Mouse (Mus musculus) layer of hippocampus, adult 8-10 months (tissue): ENCODE measurements around the gene Hic1. TPM values are rescaled to one million over a fixed set of nuclear protein-coding genes. Genes with fewer than 3 reads are reported as not detected.

Source experiments
- DNase-seq, 2 experiments: peaks; one replicate each; pipeline ENCODE4 v3.0.0; 2022; ENCODE audit warnings: low spot score in 2 of 2
- total RNA-seq, 4 experiments: library from RNA; stranded (reverse); gene quantifications; 2 replicates each; pipeline ENCODE4 v1.2.4; 2022

Hic1 gene
- total RNA-seq, 4 experiments from 2014 or later: 2.9 to 4.9 (median 3.9) TPM

DNA sequence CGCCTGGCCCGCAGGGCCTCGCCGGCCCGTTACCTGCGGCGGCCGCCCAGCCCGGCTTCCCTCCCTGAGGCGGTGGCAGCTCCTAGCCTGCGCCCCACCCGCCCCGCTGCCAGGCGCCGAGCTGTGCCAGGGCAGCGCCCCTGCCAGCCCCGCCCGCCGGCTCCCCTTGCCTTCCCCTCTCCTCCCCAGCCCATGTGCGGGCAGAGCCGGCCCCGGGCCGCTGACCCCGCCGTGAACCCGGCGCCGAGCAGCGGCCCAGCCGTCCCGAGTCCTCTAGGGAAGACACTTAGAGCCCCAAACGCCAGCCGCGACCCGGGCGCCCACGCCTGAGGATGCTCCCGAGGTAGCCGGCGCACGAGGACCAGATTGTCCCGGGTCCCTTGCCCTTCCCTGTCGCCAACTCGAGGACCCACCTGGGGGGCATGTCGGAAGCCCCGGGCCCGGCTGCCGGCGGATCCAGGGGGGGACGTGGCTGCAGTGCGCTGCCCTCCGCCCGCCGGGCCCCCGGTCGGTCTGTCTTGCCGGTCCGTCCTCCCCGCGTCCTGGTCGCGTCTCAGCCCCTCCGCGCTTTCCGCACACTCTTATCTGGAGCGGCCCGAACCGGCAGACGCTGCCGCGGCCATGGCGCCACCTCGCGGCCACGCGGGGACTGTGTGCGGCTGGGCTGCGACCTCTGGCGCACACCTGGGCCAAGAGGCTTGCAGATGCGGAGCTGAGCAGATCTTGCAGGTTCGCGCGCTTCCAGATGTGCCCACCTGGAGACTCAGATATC lies 543 bp downstream of the Hic1 start:
- peak in 1 of 2 experiments; percentile 69 for DNase-seq

GRCm38 (mm10) chr11:75167643-75168589 lies 1.4 kb downstream of the Hic1 start:
- no peak for DNase-seq

DNA sequence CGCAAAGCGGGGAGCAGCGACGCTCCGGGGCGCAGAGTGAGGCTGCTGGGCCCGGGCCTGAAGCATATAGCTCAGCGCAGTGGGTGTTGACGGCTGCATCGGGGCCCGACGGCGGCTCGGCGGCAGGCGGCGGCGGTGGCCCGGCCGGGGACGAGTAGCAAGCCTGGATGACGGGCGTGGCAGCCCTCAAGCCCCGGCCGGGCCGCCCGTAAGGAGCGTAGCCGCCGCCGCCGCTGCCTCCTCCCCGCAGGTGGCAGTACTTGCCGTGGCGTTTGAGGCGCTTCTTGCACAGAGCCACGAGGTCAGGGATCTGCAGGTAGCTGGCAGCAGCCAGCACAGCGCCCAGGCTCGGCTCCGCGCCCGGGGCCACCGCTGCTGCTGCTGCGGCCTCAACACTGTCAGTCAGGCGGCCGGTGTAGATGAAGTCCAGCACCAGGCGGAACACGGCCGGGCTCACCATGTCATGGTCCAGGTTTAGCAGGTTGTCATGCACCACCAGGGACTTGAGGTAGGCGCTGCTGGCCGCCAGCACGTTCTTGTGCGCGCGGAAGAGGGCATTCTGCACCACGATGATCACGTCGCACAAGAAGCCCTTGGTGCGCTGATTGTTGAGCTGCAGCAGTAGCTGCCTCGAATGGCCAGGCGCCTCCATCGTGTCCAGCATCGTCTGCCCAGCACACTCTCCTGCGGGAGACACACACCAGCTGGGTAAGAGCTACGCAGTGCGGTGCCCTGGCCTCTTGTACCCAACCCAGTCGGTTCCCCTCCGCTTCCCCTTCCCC lies 2.3 kb downstream of the Hic1 start:
- DNase-seq: no peak

DNA sequence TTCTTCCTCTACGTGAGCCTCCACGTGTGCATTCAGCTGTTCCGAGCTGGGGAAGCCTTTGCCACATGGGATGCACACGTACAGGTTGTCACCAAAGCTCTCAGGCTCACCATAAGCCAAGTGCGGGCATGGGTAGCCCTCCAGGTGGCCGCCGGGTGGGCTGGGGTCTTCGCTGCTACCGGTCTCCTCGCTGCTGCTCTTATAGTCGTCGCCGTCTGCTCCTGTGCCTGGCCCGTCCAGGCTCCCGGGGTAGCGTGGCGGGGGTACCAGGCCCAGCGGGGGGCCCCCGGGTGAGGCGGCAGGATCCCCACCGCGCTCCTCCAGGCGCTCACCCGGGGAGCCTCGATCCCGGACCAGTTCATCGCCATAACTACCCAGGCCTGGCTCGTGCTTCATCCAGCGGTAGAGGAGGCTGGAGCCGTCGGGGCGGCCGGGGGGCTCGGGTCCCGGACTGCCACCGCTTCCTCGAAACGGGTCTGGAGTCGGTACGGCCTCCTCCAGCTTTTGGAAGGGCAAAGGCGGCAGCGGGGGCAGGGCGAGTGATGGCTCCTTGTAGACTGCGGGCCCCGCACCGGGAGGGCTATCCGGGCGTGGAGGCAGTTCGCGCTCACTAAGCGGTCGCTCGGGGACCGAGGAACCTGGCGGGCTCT lies 3.0 kb downstream of the Hic1 start:
- no peak for DNase-seq

DNA sequence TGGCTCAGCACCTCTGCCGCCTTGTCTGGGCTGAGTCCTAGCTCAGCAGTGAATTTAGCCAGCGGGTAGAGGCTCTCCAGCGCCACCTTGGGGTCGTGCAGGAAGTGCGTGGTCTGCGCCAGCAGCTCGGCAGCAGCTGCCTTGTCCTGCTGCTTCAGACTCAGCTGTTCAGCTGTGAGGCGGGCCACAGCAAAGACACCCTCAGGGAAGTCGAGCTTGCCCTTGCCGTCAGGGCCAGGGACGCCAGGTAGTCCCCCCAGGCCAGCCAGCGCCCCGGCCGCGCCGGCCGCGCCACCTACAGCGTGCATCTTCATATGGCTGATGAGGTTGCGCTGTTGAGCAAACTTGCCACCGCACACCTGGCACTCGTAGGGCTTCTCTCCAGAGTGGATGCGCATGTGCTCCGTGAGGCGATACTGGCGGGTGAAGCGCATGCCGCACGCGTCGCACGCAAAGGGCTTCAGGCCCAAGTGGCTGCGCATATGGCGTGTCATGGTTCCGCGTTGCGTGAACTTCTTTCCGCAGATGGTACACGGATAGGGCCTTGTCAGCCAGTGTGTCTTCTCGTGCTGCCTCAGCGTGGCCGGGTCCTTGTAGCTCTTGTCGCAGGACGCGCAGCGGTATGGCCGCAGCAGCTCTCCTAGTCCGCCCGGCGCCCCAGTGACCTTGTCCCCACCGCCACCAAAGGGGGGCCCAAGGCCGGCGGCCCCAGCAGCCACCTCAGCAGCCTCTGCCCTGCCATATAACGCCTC lies 3.7 kb downstream of the Hic1 start:
- peak in 1 of 2 experiments; percentile 83 for DNase-seq

GRCm38 (mm10) chr11:75164750-75165149 lies 4.6 kb downstream of the Hic1 start:
- DNase-seq: no peak

DNA sequence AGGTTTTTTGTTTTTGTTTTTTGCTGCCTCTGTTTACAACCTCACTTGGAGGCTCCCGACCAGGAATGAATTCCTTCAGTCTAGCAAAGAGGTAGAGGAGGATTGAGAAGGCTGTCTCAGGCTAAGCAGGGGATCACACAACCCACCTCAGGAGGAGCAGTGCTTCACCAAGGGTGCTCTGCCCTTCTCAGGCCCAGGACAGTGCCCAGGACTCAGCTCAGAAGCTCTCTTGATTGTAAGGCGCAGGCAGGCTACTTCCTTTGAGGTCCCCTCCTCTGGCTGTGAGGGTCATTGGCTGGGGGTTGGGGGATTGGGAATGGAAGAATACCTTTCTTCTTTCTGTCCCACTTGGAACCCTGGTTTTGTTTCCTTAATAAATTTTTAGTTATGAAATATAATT lies 5.3 kb downstream of the Hic1 start:
- no peak for DNase-seq

GRCm38 (mm10) chr11:75163379-75163778 lies 5.9 kb downstream of the Hic1 start:
- no peak for DNase-seq

GRCm38 (mm10) chr11:75162591-75163080 lies 6.7 kb downstream of the Hic1 start:
- no peak for DNase-seq

GRCm38 (mm10) chr11:75161417-75162008 lies 7.8 kb downstream of the Hic1 start:
- DNase-seq: no peak

DNA sequence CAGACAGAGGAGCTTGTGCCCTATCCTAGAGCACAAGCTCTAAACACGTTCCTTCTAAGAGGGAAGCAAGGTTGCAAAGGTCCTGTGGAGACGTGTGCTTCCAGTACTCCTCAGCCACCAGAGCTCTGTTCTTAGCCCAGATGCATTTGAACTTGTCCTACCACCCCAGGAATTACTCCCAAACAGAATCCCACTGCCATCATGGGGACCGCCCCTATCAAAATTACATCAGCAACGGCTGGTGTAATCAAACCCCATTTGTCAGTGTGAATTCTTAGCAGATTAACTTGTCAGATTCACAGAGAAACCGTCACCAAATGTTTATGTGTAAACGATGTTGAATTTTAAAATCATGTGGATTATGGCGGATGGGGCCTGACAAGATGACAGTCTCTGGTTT lies 8.4 kb downstream of the Hic1 start:
- no peak for DNase-seq

GRCm38 (mm10) chr11:75159564-75159963 lies 9.8 kb downstream of the Hic1 start:
- DNase-seq: no peak

DNA sequence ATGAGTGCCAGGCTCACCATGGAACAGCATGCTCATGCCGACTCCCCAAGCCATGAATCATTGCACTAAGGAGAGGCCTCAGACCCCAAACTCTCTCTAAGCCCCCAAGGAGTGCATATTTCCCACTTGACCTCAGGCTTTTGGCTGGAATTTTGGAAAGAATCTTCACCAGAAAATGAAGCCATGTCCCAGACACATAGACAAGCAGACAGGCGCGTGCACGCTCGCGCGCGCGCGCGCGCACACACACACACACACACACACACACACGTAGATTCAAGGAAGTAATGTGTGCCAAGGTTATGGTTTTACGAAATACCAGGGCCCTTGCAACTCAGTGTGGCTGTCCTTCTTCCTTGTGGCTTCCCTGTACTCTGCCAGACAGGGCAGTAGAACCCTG lies 10.9 kb downstream of the Hic1 start:
- DNase-seq: no peak

DNA sequence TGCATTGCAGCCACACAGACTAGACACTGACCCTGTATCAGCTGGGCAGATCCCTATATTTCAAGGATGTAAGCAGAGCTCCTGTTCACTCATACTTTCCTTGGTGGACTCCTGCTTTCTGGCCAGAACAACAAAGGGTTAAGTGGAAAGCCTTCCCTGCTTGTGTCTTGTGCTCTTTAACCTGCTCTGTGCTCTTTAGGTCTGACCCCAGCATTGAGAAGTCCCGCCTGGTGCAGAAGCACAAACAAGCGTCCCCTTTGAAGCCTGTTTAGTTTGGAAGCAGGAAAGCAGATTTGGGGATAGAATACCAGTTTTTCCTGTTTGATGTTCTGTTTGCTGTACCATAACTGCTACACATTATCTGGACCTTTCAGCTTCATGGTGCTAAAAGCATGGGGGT lies 11.4 kb downstream of the Hic1 start:
- DNase-seq: no peak

DNA sequence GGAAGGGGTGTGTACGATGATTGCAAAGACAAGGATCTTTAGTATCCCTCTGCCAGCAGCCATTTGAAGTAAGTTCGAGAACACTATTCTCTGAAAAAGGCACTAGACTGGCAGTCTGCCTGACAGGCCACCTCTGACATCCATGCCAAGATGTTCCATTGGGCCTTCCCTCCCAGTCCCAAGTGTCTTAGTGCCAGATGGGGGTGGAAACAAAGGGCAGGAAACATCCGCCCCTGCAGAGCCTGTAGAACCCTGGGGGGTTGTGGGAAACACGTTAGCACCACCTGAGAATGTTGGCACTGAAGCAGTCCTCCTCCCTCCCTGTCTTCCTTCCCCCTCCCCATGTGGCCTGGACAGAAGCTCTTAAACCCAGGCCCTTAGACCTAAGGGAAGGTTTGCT lies 12.3 kb downstream of the Hic1 start:
- no peak for DNase-seq

DNA sequence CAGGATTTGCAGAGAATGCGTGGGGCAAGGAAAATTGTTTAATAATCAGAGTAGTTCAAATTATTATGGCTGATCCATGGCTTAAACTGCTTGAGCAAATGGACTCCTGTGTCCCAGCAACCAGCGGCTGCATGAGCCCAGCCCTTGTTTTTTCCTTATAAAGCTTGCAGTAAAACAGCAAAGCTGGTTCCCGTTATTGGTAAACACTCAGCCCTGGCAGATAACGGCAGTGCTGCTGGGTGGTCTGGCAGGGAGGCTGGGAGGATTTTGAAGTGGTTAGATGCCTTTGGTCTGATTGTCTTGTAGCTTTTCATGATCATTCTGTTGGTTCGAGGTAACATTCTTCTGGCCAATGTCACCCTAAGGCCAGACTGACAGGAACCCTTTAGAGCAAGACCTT lies 12.9 kb downstream of the Hic1 start:
- no peak for DNase-seq

DNA sequence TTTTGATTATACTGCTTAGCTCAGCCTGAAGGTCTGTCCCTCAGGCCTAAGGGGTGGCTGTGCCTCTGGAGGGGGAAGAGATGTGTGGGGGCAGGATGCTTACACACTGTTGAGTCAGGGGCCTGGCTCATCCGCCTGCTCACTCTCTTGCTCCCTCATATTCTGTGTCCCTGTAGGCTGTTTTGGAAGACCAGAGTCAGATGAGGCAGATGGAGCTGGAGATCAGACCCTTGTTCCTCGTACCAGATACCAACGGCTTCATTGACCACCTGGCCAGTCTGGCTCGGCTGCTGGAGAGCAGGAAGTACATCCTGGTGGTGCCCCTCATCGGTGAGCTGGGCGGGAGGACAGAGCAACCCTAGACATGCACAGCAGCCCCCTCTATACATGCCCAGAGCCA lies 13.3 kb downstream of the Hic1 start:
- no peak for DNase-seq

DNA sequence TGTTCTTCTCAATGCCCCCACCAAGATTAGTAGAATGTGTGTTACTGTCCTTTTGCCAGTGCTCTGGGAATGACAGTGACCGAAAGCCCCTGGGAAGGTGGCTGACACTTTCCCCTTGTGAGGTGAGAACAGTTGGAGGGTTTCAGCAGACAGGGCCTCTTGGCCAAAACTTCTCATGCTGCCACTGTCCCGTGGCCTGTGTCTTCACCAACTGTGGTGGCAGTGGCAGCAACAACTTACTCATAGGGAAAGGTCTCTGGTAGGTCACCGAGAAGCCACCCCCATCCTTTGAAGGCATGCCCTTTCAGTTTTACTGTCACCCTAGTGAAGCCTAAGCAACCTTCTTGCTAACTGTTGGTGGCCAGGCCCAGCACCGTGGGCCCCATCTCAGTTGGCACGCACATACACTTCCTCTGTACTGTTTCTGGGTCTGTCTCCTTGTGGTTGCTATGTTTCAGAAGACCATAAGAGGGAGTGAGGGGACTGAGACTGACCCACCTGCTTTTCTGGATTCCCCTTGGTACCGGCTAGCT lies 15.2 kb downstream of the Hic1 start:
- no peak for DNase-seq
